Mouse (Mus musculus): ENCODE data around the gene Eya2. TPM values are rescaled to one million over a fixed set of nuclear protein-coding genes. Genes with fewer than 3 reads are reported as not detected.

Eya2 gene
- total RNA-seq, 2 experiments from 2014 or later = 2.5 to 3.6 TPM

DNA sequence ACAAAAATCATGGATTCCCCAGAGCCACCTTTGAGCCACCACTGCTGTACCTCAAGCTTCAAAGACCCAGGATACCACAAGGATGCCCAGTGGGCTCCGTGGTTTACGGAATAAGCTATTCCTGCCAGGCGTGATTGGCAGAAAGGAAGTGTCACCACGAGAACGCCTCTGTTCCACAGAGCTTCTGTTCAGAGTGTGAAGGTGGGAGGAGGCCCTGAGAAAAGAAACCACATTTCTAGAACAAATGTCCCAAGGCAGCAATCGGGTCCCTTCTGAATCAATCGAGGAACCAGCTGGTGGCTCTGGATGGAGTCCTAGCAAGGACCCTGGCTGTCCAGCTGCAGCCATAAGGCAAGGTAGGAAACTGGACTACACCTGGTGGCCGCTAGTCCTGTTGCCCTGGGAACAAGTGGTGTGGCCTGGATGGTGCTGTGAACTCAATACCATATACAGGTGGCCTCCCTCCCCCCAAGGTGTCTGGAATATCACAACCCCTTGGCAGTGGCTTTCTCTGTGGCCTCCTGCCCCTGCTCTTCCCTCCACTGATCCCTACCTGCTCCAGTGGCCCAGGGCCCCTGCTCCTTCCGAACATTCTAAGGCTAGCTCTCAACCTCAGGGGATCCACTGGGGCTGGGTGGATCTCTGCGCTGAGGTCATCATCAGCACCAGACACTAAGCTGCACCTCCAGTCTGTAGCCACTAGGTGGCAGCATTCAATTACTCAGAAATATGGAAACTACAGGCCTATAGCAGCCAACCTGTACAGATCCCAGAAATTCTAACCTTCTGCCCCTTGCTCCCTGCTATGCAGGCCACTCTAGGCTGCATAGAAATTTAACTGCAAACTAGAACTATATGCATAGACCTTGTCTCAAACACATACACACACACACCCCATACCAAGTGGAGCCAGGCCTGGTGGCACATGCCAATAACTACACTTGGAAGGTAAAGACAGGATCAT is 224.4 kb downstream of the Eya2 start:
- peak; percentile 50 to 70 for DNase-seq

DNA sequence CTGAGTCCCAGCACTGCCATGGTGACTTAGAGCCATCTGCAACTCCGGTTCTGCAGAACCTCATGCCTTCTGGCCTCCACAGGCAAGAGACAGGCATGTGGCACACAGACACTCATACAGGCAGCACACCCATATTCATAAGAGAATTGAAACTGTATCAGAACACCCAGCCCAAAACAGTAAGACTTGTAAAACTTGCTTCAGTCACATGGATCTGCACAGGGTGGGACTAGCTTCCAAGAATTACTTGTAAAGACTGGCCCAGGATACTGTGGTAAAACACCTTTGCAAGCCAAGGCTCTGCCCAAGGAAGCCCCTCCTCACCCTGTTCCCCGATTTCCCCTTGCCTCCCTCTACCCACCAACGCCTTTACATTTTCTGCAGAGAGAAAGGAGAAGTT is 225.2 kb downstream of the Eya2 start:
- no peak for DNase-seq

DNA sequence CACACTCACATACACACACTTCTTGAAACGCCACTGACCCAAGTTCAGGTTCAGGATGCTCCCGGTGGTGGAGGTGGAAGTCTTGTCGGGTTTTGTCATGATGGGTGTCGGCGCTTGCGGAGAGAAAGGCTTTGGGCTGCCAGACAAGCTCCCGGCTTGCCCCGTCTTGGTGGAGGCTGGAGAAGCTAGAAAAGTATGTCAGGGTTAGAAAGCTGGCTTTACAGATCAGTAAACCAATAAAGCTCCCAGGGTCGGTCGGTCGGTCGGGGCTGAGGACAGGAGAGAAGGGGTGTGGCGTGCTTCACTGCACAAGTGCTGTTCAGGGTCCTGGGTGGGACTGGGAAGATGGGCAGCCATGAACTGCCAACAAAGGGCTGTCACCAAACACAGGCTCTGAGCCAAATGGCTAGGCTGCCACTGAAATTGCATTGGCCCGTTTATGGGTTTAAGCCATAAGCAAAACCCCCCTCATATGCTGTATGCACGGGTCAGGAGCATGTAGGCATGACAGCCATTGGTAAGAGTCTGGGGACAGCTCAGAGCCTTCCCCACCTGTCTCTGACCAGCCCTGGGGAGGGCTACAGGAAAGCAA is 225.8 kb downstream of the Eya2 start:
- no peak for DNase-seq

Other genes with a start within 250 kb of the Eya2 start
- not detected for gene Zfp663, start 226.3 kb upstream of the Eya2 start, total RNA-seq (2021)
- gene Zfp334, start 206.8 kb upstream of the Eya2 start, total RNA-seq (2021) = 1 to 10 TPM; 4.0 to 6.1 TPM
- gene Ocstamp, start 194.6 kb upstream of the Eya2 start, total RNA-seq (2021) = under 1 TPM in 1 of 2 experiments, not detected in 1; 0.26 TPM
- gene Slc13a3, start 121.8 kb upstream of the Eya2 start, total RNA-seq (2021) = 1 to 10 TPM in 1 of 2 experiments, under 1 TPM in 1; 0.72 to 1.3 TPM
- gene Trp53rka, start 101.7 kb upstream of the Eya2 start, total RNA-seq (2021) = 10 to 100 TPM; 13.1 to 15.8 TPM
- gene Slc2a10, start 91.2 kb upstream of the Eya2 start, total RNA-seq (2021) = 1 to 10 TPM; 1.1 to 1.4 TPM

All from adrenal gland, postnatal 36 days (tissue).